Comparison of ENCODE assay signal across 7 mouse cellular contexts in genomic region chr6:113194517-113194840, GRCm38 (mm10). TPM values are rescaled to one million over a fixed set of nuclear protein-coding genes. Genes with fewer than 3 reads are reported as not detected.
DNase-seq lines count a peak whose midpoint lies in the region; ATAC-seq and TF ChIP-seq lines count a peak whose summit lies in the region.

No protein-coding gene starts in this region.

- H3K4me3 ChIP-seq in lung, embryonic 14.5 days (ENCODE audit: low read depth, low read length), result peak overlapping the region; percentile 44
- no peak overlapping the region for H3K4me3 ChIP-seq in lung, adult 2 months (replicated peaks; ENCODE audit: extremely low read depth, low read depth, low read length)
- peak overlapping the region; percentile 80 for H3K4me3 ChIP-seq in forebrain, embryonic 11.5 days (ENCODE audit: low read depth, low read length)
- peak overlapping the region; percentile 42 for H3K4me3 ChIP-seq in limb, embryonic 11.5 days (ENCODE audit: low read depth, low read length)
- peak overlapping the region; percentile 35 for H3K4me3 ChIP-seq in stomach, embryonic 14.5 days (ENCODE audit: low read depth, low read length)

- H3K4me2 ChIP-seq in lung, embryonic 14.5 days, result peak overlapping the region; percentile 71
- peak overlapping the region; percentile 96 for H3K4me2 ChIP-seq in forebrain, embryonic 11.5 days (ENCODE audit: low read depth, low read length, severe bottlenecking)
- H3K4me2 ChIP-seq in limb, embryonic 11.5 days (ENCODE audit: low read depth, severe bottlenecking), result peak overlapping the region; percentile 77
- peak overlapping the region; percentile 68 for H3K4me2 ChIP-seq in stomach, embryonic 14.5 days (replicated peaks; ENCODE audit: low read depth, low read length)

- 0 out of 2 replicates have a peak, but pooled peaks have one; percentile 6 for ATAC-seq in lung, embryonic 14.5 days (ENCODE audit: insufficient read depth)
- ATAC-seq in forebrain, embryonic 11.5 days (replicated peaks; ENCODE audit: low FRiP score), result peak; percentile 71; the same call in 1 of the 2 replicates
- no peak for ATAC-seq in limb, embryonic 11.5 days (ENCODE audit: insufficient number of reproducible peaks, low FRiP score, low TSS enrichment, low read depth)
- ATAC-seq in stomach, embryonic 14.5 days (ENCODE audit: insufficient number of reproducible peaks, insufficient read depth, low FRiP score, low read depth), result no peak

- no peaks in the 10 kb centered on the region for H3K9me3 ChIP-seq in lung, embryonic 14.5 days (ENCODE audit: low read depth, low read length)
- H3K9me3 ChIP-seq in forebrain, embryonic 11.5 days (ENCODE audit: control insufficient read depth, low read length), result no peaks in the 10 kb centered on the region
- H3K9me3 ChIP-seq in limb, embryonic 11.5 days (ENCODE audit: control insufficient read depth, low read length), result no peaks in the 10 kb centered on the region
- H3K9me3 ChIP-seq in stomach, embryonic 14.5 days (ENCODE audit: control insufficient read depth, low read depth, low read length), result no peaks in the 10 kb centered on the region

- intact Hi-C loops in gastrocnemius, postnatal 36 days (cut with DNase I), result no loop called here

- peaks cover 34% of the 10 kb centered on the region for H3K27me3 ChIP-seq in lung, embryonic 14.5 days (ENCODE audit: insufficient read depth, low read length)
- H3K27me3 ChIP-seq in forebrain, embryonic 11.5 days (ENCODE audit: control insufficient read depth, insufficient read depth, low read length), result peaks cover 2% of the 10 kb centered on the region; the same call in 1 of the 2 replicates
- peaks cover 23% of the 10 kb centered on the region for H3K27me3 ChIP-seq in limb, embryonic 11.5 days (ENCODE audit: control insufficient read depth, insufficient read depth, low read length)
- peaks cover 25% of the 10 kb centered on the region for H3K27me3 ChIP-seq in stomach, embryonic 14.5 days (ENCODE audit: control insufficient read depth, insufficient read depth, low read length)

- DNase-seq in lung, embryonic 14.5 days, result no peak
- no peak for DNase-seq in lung, adult 2 months
- DNase-seq in forebrain, embryonic 11.5 days (ENCODE audit: low spot score), result no peak
- DNase-seq in limb, embryonic 11.5 days (ENCODE audit: low spot score), result no peak
- no peak for DNase-seq in frontal cortex, postnatal 36 days (ENCODE audit: low spot score in 2 of 2)
- DNase-seq in gastrocnemius, postnatal 36 days, result no peak

- whole genome bisulfite sequencing in lung, embryonic 14.5 days, result 5% methylated on average over 5 of the region's 5 CpGs
- 6% methylated on average over 5 of the region's 5 CpGs for WGBS in lung, adult 2 months
- WGBS in forebrain, embryonic 11.5 days, result 2% methylated on average over 5 of the region's 5 CpGs
- 6% methylated on average over 5 of the region's 5 CpGs for WGBS in limb, embryonic 11.5 days
- 3% methylated on average over 5 of the region's 5 CpGs for WGBS in stomach, embryonic 14.5 days

- TF ChIP-seq CTCF in lung, embryonic 14.5 days (IDR thresholded peaks at IDR 0.05; ENCODE audit: low read depth), result no peak
- no peak for TF ChIP-seq CTCF in lung, adult 2 months (IDR thresholded peaks at IDR 0.05; ENCODE audit: insufficient read depth, low read length)

- no peaks in the 10 kb centered on the region for H3K36me3 ChIP-seq in lung, embryonic 14.5 days (ENCODE audit: insufficient read depth)
- H3K36me3 ChIP-seq in forebrain, embryonic 11.5 days (ENCODE audit: control insufficient read depth, insufficient read depth, low read length), result no peaks in the 10 kb centered on the region
- no peaks in the 10 kb centered on the region for H3K36me3 ChIP-seq in limb, embryonic 11.5 days (ENCODE audit: control insufficient read depth, insufficient read depth, low read length)
- H3K36me3 ChIP-seq in stomach, embryonic 14.5 days (ENCODE audit: control insufficient read depth, insufficient read depth, low read length), result no peaks in the 10 kb centered on the region

- H3K4me1 ChIP-seq in lung, embryonic 14.5 days (ENCODE audit: insufficient read depth), result no peaks in the 10 kb centered on the region
- no peaks in the 10 kb centered on the region for H3K4me1 ChIP-seq in lung, adult 2 months (ENCODE audit: control insufficient read depth, insufficient read depth, low read length)
- peaks cover 10% of the 10 kb centered on the region; the same call in 1 of the 2 replicates for H3K4me1 ChIP-seq in forebrain, embryonic 11.5 days (replicated peaks; ENCODE audit: control insufficient read depth, insufficient read depth, low read length)
- H3K4me1 ChIP-seq in limb, embryonic 11.5 days (ENCODE audit: control insufficient read depth, insufficient read depth, low read length), result peaks cover 5% of the 10 kb centered on the region; the same call in 1 of the 2 replicates
- H3K4me1 ChIP-seq in stomach, embryonic 14.5 days (ENCODE audit: control insufficient read depth, insufficient read depth, low read length), result 0 out of 2 replicates have a peak, but pooled peaks cover 3% of the 10 kb centered on the region

- TF ChIP-seq POLR2A in lung, adult 2 months (IDR thresholded peaks at IDR 0.05; ENCODE audit: borderline replicate concordance, extremely low read depth, low read depth, low read length), result no peak

- H3K9ac ChIP-seq in lung, embryonic 14.5 days, result no peak overlapping the region
- H3K9ac ChIP-seq in forebrain, embryonic 11.5 days (ENCODE audit: low read length), result peak overlapping the region; percentile 89
- H3K9ac ChIP-seq in limb, embryonic 11.5 days (ENCODE audit: low read length), result no peak overlapping the region
- no peak overlapping the region for H3K9ac ChIP-seq in stomach, embryonic 14.5 days (replicated peaks; ENCODE audit: low read depth, low read length)

- H3K27ac ChIP-seq in lung, embryonic 14.5 days (ENCODE audit: low read depth), result no peak overlapping the region
- no peak overlapping the region for H3K27ac ChIP-seq in forebrain, embryonic 11.5 days (ENCODE audit: low read depth, low read length)
- H3K27ac ChIP-seq in limb, embryonic 11.5 days (replicated peaks; ENCODE audit: low read depth, low read length), result no peak overlapping the region
- H3K27ac ChIP-seq in stomach, embryonic 14.5 days (ENCODE audit: low read length), result no peak overlapping the region

RNA-seq across cellular contexts. Expression of gene Lhfpl4, which starts 0.7 kb away (rescaled TPM):
- 0.61 and 0.80 TPM in 2 replicates for polyA plus RNA-seq in lung, embryonic 14.5 days (2014; fragmentation: Nextera tagmentation; extraction: Ambion mirVana)
- polyA plus RNA-seq in lung, adult 2 months (2012; rRNA removed), result 0.92 and 0.93 TPM in 2 replicates
- 6.6 and 6.8 TPM in 2 replicates for polyA plus RNA-seq in forebrain, embryonic 11.5 days (2014; fragmentation: Nextera tagmentation; extraction: Ambion mirVana)
- 0.58 and 0.65 TPM in 2 replicates for polyA plus RNA-seq in limb, embryonic 11.5 days (2014; fragmentation: Nextera tagmentation; extraction: Ambion mirVana)
- 0.87 and 1.8 TPM in 2 replicates for polyA plus RNA-seq in stomach, embryonic 14.5 days (2014; fragmentation: Nextera tagmentation; extraction: Ambion mirVana)
- total RNA-seq in gastrocnemius, postnatal 36 days (2021), result under 1 TPM; 0.22 to 0.48 TPM

RNA-seq across cellular contexts. Expression of gene Mtmr14, which starts 43.2 kb away (rescaled TPM):
- 41.1 and 47.0 TPM in 2 replicates for polyA plus RNA-seq in lung, embryonic 14.5 days (2014; fragmentation: Nextera tagmentation; extraction: Ambion mirVana)
- polyA plus RNA-seq in lung, adult 2 months (2012; rRNA removed), result 43.5 and 45.5 TPM in 2 replicates
- 50.5 and 50.8 TPM in 2 replicates for polyA plus RNA-seq in forebrain, embryonic 11.5 days (2014; fragmentation: Nextera tagmentation; extraction: Ambion mirVana)
- 41.8 and 47.2 TPM in 2 replicates for polyA plus RNA-seq in limb, embryonic 11.5 days (2014; fragmentation: Nextera tagmentation; extraction: Ambion mirVana)
- 31.6 and 33.2 TPM in 2 replicates for polyA plus RNA-seq in stomach, embryonic 14.5 days (2014; fragmentation: Nextera tagmentation; extraction: Ambion mirVana)
- total RNA-seq in gastrocnemius, postnatal 36 days (2021), result 10 to 100 TPM; 13.4 to 15.2 TPM

Comparison
In these comparisons a context has a peak if more than half of its experiments do, and no peak if none do; other contexts are left out.
1. ATAC-seq: peak in lung, embryonic 14.5 days (single experiment) and forebrain, embryonic 11.5 days (single experiment); none in limb, embryonic 11.5 days (single experiment) and stomach, embryonic 14.5 days (single experiment).
2. Peak in every context shown above with its lines, with median percentiles within 50 percentile points of each other: H3K4me2 ChIP-seq.